Mouse (Mus musculus) MEL (cell line): ENCODE data around the gene Dhx30. TPM values are rescaled to one million over a fixed set of nuclear protein-coding genes. Genes with fewer than 3 reads are reported as not detected.
"Not testable (repeated sequence)": the region's sequence is repeated elsewhere in the genome, so short reads cannot be mapped to it uniquely, and the experiment has no call there.

Source experiments
- DNase-seq: peaks from one replicate; pipeline ENCODE4 v3.0.0; 2011; ENCODE audit warnings: low read depth, low spot score
- H3K27ac ChIP-seq: 2 replicates; pipeline ENCODE4 v1.5.1; 2012; ENCODE audit warnings: low read depth, mild to moderate bottlenecking, control low read depth, low read length, moderate library complexity; ENCODE audit not compliant: control insufficient read depth
- H3K27me3 ChIP-seq, 2 experiments: fragments of 150-350 bp in 1 of 2; sonication (generic) in 1 of 2; 2 replicates each; pipeline ENCODE4 v1.6.1; 2012; ENCODE audit warnings: low read length in 2 of 2, mild to moderate bottlenecking in 2 of 2, improper control_type of control experiment in 1 of 2, moderate library complexity in 1 of 2; ENCODE audit not compliant: insufficient read depth in 2 of 2, control insufficient read depth in 1 of 2
- H3K36me3 ChIP-seq, 2 experiments: 2 replicates each; pipeline ENCODE4 v1.6.1; 2012 to 2014; ENCODE audit warnings: low read length in 2 of 2, improper control_type of control experiment in 1 of 2, inconsistent platforms in 1 of 2, mild to moderate bottlenecking in 1 of 2; ENCODE audit not compliant: insufficient read depth in 2 of 2, control insufficient read depth in 1 of 2
- H3K4me1 ChIP-seq, 2 experiments: fragments of 150-350 bp in 1 of 2; sonication (generic) in 1 of 2; 2 replicates each; pipeline ENCODE4 v1.6.1; 2012; ENCODE audit warnings: low read length in 2 of 2, improper control_type of control experiment in 1 of 2, mild to moderate bottlenecking in 1 of 2; ENCODE audit not compliant: insufficient read depth in 2 of 2, control insufficient read depth in 1 of 2
- H3K4me3 ChIP-seq, 2 experiments: fragments of 150-350 bp in 1 of 2; sonication (generic) in 1 of 2; 2 replicates each; pipeline ENCODE4 v1.5.1; 2012; ENCODE audit warnings: low read depth in 2 of 2, low read length in 2 of 2, mild to moderate bottlenecking in 2 of 2, moderate library complexity in 2 of 2, control low read depth in 1 of 2, improper control_type of control experiment in 1 of 2; ENCODE audit not compliant: control insufficient read depth in 1 of 2, insufficient read depth in 1 of 2
- H3K79me2 ChIP-seq: 2 replicates; pipeline ENCODE4 v1.6.1; 2012; ENCODE audit warnings: mild to moderate bottlenecking, low read length, moderate library complexity; ENCODE audit not compliant: control insufficient read depth, poor library complexity, insufficient read depth
- H3K9ac ChIP-seq: 2 replicates; pipeline ENCODE4 v1.6.1; 2012; ENCODE audit warnings: low read depth, mild to moderate bottlenecking, control low read depth, low read length, moderate library complexity; ENCODE audit not compliant: control insufficient read depth, poor library complexity, severe bottlenecking
- H3K9me3 ChIP-seq: fragments of 150-350 bp; sonication (generic); replicated peaks from 2 replicates; pipeline ENCODE4 v1.6.1; 2012; ENCODE audit warnings: mild to moderate bottlenecking, low read length, improper control_type of control experiment, moderate library complexity; ENCODE audit not compliant: insufficient read depth
- CTCF ChIP-seq, 3 experiments: IDR thresholded peaks in 2 of 3; conservative IDR thresholded peaks in 1 of 3; 2 replicates each; pipeline ENCODE4 v1.5.1; 2011 to 2012; ENCODE audit warnings: low read length in 3 of 3, low read depth in 2 of 3, mild to moderate bottlenecking in 2 of 3, improper control_type of control experiment in 1 of 3, inconsistent platforms in 1 of 3, mixed read lengths in 1 of 3, moderate library complexity in 1 of 3; ENCODE audit not compliant: control insufficient read depth in 1 of 3, insufficient read depth in 1 of 3, poor library complexity in 1 of 3, severe bottlenecking in 1 of 3
- ELF1 ChIP-seq: IDR thresholded peaks from 2 replicates; pipeline ENCODE4 v1.6.1; 2014; ENCODE audit warnings: low read depth, mild to moderate bottlenecking, inconsistent platforms, low read length, improper control_type of control experiment, moderate library complexity
- EP300 ChIP-seq, 2 experiments: IDR thresholded peaks; 2 replicates each; pipeline ENCODE4 v1.6.1; 2011; ENCODE audit warnings: improper control_type of control experiment in 2 of 2, low read length in 2 of 2, low read depth in 1 of 2, mild to moderate bottlenecking in 1 of 2
- ETS1 ChIP-seq: IDR thresholded peaks from 2 replicates; pipeline ENCODE4 v1.6.1; 2012; ENCODE audit warnings: low read depth, mild to moderate bottlenecking, inconsistent platforms, low read length, improper control_type of control experiment, moderate library complexity
- KAT2A ChIP-seq: conservative IDR thresholded peaks from 2 replicates; pipeline ENCODE4 v1.6.1; 2012; ENCODE audit warnings: low read depth, low read length, improper control_type of control experiment, inconsistent platforms
- MAFK ChIP-seq: IDR thresholded peaks from 2 replicates; pipeline ENCODE4 v1.6.1; 2011; ENCODE audit warnings: low read depth, mild to moderate bottlenecking, low read length, improper control_type of control experiment, borderline replicate concordance
- MAX ChIP-seq: IDR thresholded peaks from 2 replicates; pipeline ENCODE4 v1.6.1; 2011; ENCODE audit warnings: low read length, improper control_type of control experiment
- MEF2A ChIP-seq: IDR thresholded peaks from 2 replicates; pipeline ENCODE4 v1.6.1; 2014; ENCODE audit warnings: low read depth, mild to moderate bottlenecking, inconsistent platforms, low read length, improper control_type of control experiment; ENCODE audit not compliant: poor library complexity, insufficient replicate concordance, severe bottlenecking; ENCODE audit errors: extremely low read depth
- MXI1 ChIP-seq: IDR thresholded peaks from 2 replicates; pipeline ENCODE4 v1.6.1; 2011; ENCODE audit warnings: mild to moderate bottlenecking, low read depth, low read length, improper control_type of control experiment
- MYB ChIP-seq: IDR thresholded peaks from 2 replicates; pipeline ENCODE4 v1.6.1; 2011; ENCODE audit warnings: mild to moderate bottlenecking, low read depth, low read length, improper control_type of control experiment
- MYC ChIP-seq: IDR thresholded peaks from 2 replicates; pipeline ENCODE4 v1.6.1; 2011; ENCODE audit warnings: low read depth, mild to moderate bottlenecking, low read length, improper control_type of control experiment, moderate library complexity
- NELFE ChIP-seq: IDR thresholded peaks from 2 replicates; pipeline ENCODE4 v1.6.1; 2011; ENCODE audit warnings: low read depth, low read length, improper control_type of control experiment
- POLR2A ChIP-seq, 2 experiments: IDR thresholded peaks; 2 replicates each; pipeline ENCODE4 v1.6.1; 2011 to 2012; ENCODE audit warnings: low read length in 2 of 2, mild to moderate bottlenecking in 2 of 2, control low read depth in 1 of 2, improper control_type of control experiment in 1 of 2, low read depth in 1 of 2, moderate library complexity in 1 of 2; ENCODE audit not compliant: control insufficient read depth in 1 of 2, insufficient read depth in 1 of 2, poor library complexity in 1 of 2
- POLR2AphosphoS5 ChIP-seq: IDR thresholded peaks from 2 replicates; pipeline ENCODE4 v1.6.1; 2012; ENCODE audit warnings: low read depth, borderline replicate concordance, mild to moderate bottlenecking, inconsistent platforms, low read length, moderate library complexity, mixed read lengths
- RAD21 ChIP-seq: IDR thresholded peaks from 2 replicates; pipeline ENCODE4 v1.6.1; 2011; ENCODE audit warnings: mild to moderate bottlenecking, low read depth, low read length, improper control_type of control experiment
- SIN3A ChIP-seq: IDR thresholded peaks from 2 replicates; pipeline ENCODE4 v1.6.1; 2012; ENCODE audit warnings: low read length, improper control_type of control experiment, inconsistent platforms
- SMC3 ChIP-seq: IDR thresholded peaks from 2 replicates; pipeline ENCODE4 v1.6.1; 2011; ENCODE audit warnings: low read depth, low read length, improper control_type of control experiment
- TAL1 ChIP-seq: IDR thresholded peaks from 2 replicates; pipeline ENCODE4 v1.6.1; 2012; ENCODE audit warnings: mild to moderate bottlenecking, inconsistent platforms, low read length, moderate library complexity, mixed read lengths
- ZC3H11A ChIP-seq: IDR thresholded peaks from 2 replicates; pipeline ENCODE4 v1.6.1; 2012; ENCODE audit warnings: low read depth, mild to moderate bottlenecking, inconsistent platforms, low read length, improper control_type of control experiment
- ZNF384 ChIP-seq: IDR thresholded peaks from 2 replicates; pipeline ENCODE4 v1.6.1; 2012; ENCODE audit warnings: low read depth, mild to moderate bottlenecking, inconsistent platforms, low read length, improper control_type of control experiment
- polyA plus RNA-seq, 2 experiments: library from polyadenylated mRNA; stranded (reverse) in 1 of 2; unstranded in 1 of 2; fragments of >175 nt in 1 of 2; fragments of >200 nt in 1 of 2; gene quantifications; 2 replicates each; pipeline versions ENCODE4 v1.2.1 to v1.2.4; 2012; ENCODE audit warnings: low replicate concordance in 2 of 2, low read depth in 1 of 2; ENCODE audit not compliant: insufficient read length in 2 of 2, insufficient read depth in 1 of 2, missing spikeins in 1 of 2
- total RNA-seq: library from RNA; depleted of rRNA; stranded (reverse); fragments of 300-350 nt; gene quantifications from 2 replicates; pipeline ENCODE4 v1.2.3, GENCODE M21; 2012

The Dhx30 gene
- total and polyA plus RNA-seq, 3 experiments = 113 to 126 TPM; not detected in 1

DNA sequence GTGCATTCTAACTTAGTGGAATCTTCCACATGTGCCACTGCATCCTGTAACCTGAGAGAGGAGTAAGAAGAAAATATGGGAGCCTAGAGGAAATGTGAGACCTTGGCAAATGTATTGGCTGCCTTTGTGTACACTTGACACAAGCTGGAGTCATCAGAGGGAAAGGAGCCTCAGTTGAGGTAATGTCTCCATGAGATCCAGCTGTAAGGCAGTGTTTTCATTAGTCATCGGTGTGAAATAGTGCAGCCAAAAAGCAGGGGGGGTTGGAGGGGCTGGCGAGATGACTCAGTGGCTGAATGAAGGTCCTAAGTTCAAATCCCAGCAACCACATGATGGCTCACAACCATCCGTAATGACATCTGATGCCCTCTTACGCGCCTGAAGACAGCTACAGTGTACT lies 44.8 kb upstream of the Dhx30 start:
- TF ChIP-seq MAX (no peak), CTCF (IDR thresholded peaks at IDR 0.05 in 2 of 3, conservative IDR thresholded peaks at IDR 0.05 in 1 of 3; ENCODE audit: control insufficient read depth in 1 of 3, insufficient read depth in 1 of 3, low read depth in 2 of 3, low read length in 3 of 3, poor library complexity in 1 of 3, severe bottlenecking in 1 of 3) (no peak), MEF2A (no peak), RAD21 (no peak), POLR2AphosphoS5 (no peak), POLR2A (IDR thresholded peaks at IDR 0.05; ENCODE audit: control insufficient read depth in 1 of 2, insufficient read depth in 1 of 2, low read depth in 1 of 2, low read length in 2 of 2, poor library complexity in 1 of 2) (no peak), MXI1 (no peak), ZC3H11A (no peak), ELF1 (no peak), SMC3 (no peak), NELFE (no peak), SIN3A (no peak), MAFK (no peak), KAT2A (no peak), MYC (no peak), TAL1 (no peak), EP300 (IDR thresholded peaks at IDR 0.05; ENCODE audit: low read depth in 1 of 2, low read length in 2 of 2) (no peak), ETS1 (no peak), MYB (no peak)

GRCm38 (mm10) chr9:110160486-110160885 lies 42.9 kb upstream of the Dhx30 start:
- TF ChIP-seq ZNF384 = peak; percentile 56; the same call in 1 of the 2 replicates
- H3K36me3 ChIP-seq = peaks cover 0 to 29% of the 10 kb centered on the region in 2 experiments; a peak in 2 of 4 replicates

More for the DNA sequence above, 44.8 kb upstream of the Dhx30 start:
- Histone ChIP-seq H3K9me3 (no peaks in the 10 kb centered on the region), H3K4me1 (no peaks in the 10 kb centered on the region), H3K79me2 (no peaks in the 10 kb centered on the region), H3K9ac (no peak overlapping the region), H3K27ac (no peak overlapping the region), H3K27me3 (no peaks in the 10 kb centered on the region), H3K36me3 (peaks cover 0 to 30% of the 10 kb centered on the region in 2 experiments; a peak in 2 of 4 replicates), H3K4me3 (no peak overlapping the region)
- no peak for DNase-seq

More at GRCm38 (mm10) chr9:110160486-110160885, 42.9 kb upstream of the Dhx30 start:
- H3K27me3 ChIP-seq, H3K4me1 ChIP-seq, H3K27ac ChIP-seq, DNase-seq, H3K9ac ChIP-seq, H3K9me3 ChIP-seq, H3K79me2 ChIP-seq, H3K4me3 ChIP-seq: not testable (repeated sequence)
